Mouse (Mus musculus): ENCODE results near the gene Gnl2. TPM values are rescaled to one million over a fixed set of nuclear protein-coding genes. Genes with fewer than 3 reads are reported as not detected.

Gene Gnl2
- polyA plus RNA-seq (2014; fragmentation: Nextera tagmentation; extraction: Ambion mirVana) = 72.5 and 81.2 TPM in 2 replicates

DNA sequence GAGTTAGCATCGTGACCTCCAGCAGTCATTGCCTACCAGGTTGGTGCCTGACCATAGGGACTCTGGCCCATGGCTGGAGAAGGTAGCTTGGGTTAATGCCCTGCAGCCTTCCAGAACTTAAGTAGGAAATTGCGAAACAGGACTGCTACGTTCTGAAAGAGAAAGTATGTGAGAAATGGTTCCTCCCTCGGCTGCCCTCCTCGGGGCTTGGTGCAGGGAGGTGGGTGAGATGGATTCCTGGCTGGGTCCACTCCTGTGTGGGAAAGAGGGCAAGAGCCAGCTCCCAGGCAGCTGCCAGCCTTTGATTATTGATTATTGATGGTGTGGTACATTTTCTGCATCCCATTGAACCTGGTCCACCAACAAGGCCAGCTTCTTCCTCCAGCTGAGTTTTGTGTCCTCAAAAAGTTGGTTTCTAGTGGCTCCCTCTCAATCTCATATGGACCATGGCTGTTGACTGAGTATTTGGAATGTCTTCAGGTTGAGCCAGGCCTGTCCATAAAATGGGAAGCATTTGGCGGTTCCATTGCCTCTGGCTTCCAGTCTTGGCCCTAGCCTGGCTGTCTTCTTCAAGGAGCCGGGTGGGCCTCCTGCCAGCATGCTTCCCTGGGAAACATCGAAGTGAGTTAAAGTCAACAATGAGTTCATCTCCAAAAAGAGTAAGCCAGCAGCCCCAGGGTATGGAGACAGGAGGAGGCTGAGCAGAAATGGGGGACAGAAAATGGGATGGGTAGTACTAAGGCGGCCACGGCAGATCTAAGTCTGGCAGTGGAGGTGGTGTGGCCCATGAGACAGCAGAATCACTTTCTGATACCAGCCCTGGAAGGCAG is at the start of gene Gnl2:
Gnl2 (plus strand) TSS at position 780 of the 830 bp plus-strand sequence.
- peak; percentile 51 for DNase-seq (ENCODE audit: low spot score)

DNA sequence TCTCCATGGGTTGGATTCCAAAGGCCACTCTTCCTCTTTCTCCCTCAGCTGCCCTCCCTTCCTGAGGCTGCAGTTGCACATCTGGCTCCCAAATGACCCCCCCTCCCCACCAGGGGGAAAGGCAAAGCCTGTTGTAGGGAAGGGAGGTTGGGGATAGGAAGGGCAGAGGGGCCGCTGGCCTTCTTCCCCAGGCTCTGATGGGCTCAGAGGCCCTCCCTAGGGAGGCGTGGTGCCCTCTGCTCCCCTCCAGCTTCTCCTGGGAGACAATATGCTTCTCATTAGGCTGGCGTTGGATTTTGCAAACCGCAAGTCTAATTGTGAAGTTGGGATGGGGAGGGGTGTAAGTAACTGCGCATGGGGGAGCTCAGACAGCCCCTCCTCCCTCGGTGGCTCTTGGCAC is 47.7 kb upstream of the Gnl2 start:
- Histone ChIP-seq H3K27me3 (replicated peaks; ENCODE audit: control insufficient read depth, insufficient read depth, low read length) (peaks cover 3% of the 10 kb centered on the region; the same call in 1 of the 2 replicates), H3K27ac (replicated peaks; ENCODE audit: low read depth, low read length) (peak overlapping the region; percentile 35), H3K4me3 (ENCODE audit: low read depth, low read length) (no peak overlapping the region), H3K4me1 (ENCODE audit: control insufficient read depth, insufficient read depth, low read length) (peaks cover 43% of the 10 kb centered on the region), H3K4me2 (ENCODE audit: low read depth, low read length) (peak overlapping the region; percentile 14; the same call in 1 of the 2 replicates), H3K9ac (ENCODE audit: low read depth, low read length) (0 out of 2 replicates have a peak overlapping the region, but pooled peaks have one; percentile 17), H3K36me3 (ENCODE audit: control insufficient read depth, insufficient read depth, low read length) (no peaks in the 10 kb centered on the region), H3K9me3 (ENCODE audit: control insufficient read depth, low read length) (no peaks in the 10 kb centered on the region)
- WGBS = 14% methylated on average over 6 of the region's 6 CpGs
- DNase-seq (ENCODE audit: low spot score) = peak; percentile 72
- no peak; the same call in 1 of the 2 replicates for ATAC-seq (ENCODE audit: low read depth)

More for the DNA sequence above, at the start of gene Gnl2:
- no peak within 1 kb of the TSS for H3K4me2 ChIP-seq (ENCODE audit: low read depth, low read length)
- peaks cover 7% of the 10 kb centered on the region; the same call in 1 of the 2 replicates for H3K27me3 ChIP-seq (replicated peaks; ENCODE audit: control insufficient read depth, insufficient read depth, low read length)
- no peak within 1 kb of the TSS for H3K27ac ChIP-seq (replicated peaks; ENCODE audit: low read depth, low read length)
- no peaks in the 10 kb centered on the region; the same call in 1 of the 2 replicates for H3K4me1 ChIP-seq (ENCODE audit: control insufficient read depth, insufficient read depth, low read length)
- no peak within 1 kb of the TSS for H3K4me3 ChIP-seq (ENCODE audit: low read depth, low read length)
- WGBS = 77% methylated on average over 10 of the region's 10 CpGs
- H3K9ac ChIP-seq (ENCODE audit: low read depth, low read length) = no peak within 1 kb of the TSS
- no peak for ATAC-seq (ENCODE audit: low read depth)
- H3K9me3 ChIP-seq (ENCODE audit: control insufficient read depth, low read length) = no peaks in the 10 kb centered on the region
- H3K36me3 ChIP-seq (ENCODE audit: control insufficient read depth, insufficient read depth, low read length) = no peaks in the 10 kb centered on the region

DNA sequence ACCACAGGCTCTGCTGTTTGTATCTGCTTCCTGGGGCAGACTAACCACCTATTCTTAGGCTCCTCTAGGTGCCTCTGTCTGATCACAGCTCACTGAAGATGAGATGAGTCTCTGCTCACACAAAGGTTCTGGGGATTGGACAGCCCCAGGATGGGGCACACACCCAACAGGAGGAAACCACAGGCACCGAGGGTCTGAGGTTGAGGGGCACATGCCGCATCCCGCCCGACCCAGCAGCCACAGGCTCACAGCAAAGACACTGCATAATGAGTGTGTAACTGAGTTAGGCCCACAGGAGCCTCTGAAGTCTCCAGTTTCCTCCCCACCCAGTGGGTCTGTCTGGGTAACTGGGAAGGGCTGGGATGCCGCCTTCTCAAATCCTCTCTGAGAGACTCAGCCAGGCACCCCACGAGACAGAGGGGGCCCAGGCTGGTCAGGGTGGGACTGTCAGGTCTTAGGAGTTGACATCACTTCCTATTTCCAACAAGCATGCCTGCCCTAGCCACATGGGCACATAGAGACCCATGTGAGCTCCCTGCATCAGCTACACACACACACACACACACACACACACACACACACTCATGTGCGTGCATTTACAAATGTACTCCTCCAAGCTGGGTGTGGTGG is 47.1 kb upstream of the Gnl2 start:
- 33% methylated on average over 7 of the region's 7 CpGs for WGBS
- H3K9ac ChIP-seq (ENCODE audit: low read depth, low read length) = 0 out of 2 replicates have a peak overlapping the region, but pooled peaks have one; percentile 17
- H3K9me3 ChIP-seq (ENCODE audit: control insufficient read depth, low read length) = no peaks in the 10 kb centered on the region
- DNase-seq (ENCODE audit: low spot score) = peak; percentile 50
- ATAC-seq (ENCODE audit: low read depth) = peak; percentile 62; the same call in 1 of the 2 replicates
- H3K27me3 ChIP-seq (replicated peaks; ENCODE audit: control insufficient read depth, insufficient read depth, low read length) = peaks cover 7% of the 10 kb centered on the region; the same call in 1 of the 2 replicates
- no peak overlapping the region for H3K4me3 ChIP-seq (ENCODE audit: low read depth, low read length)
- H3K27ac ChIP-seq (replicated peaks; ENCODE audit: low read depth, low read length) = peak overlapping the region; percentile 35
- peak overlapping the region; percentile 14; the same call in 1 of the 2 replicates for H3K4me2 ChIP-seq (ENCODE audit: low read depth, low read length)
- H3K36me3 ChIP-seq (ENCODE audit: control insufficient read depth, insufficient read depth, low read length) = no peaks in the 10 kb centered on the region
- H3K4me1 ChIP-seq (ENCODE audit: control insufficient read depth, insufficient read depth, low read length) = peaks cover 43% of the 10 kb centered on the region

DNA sequence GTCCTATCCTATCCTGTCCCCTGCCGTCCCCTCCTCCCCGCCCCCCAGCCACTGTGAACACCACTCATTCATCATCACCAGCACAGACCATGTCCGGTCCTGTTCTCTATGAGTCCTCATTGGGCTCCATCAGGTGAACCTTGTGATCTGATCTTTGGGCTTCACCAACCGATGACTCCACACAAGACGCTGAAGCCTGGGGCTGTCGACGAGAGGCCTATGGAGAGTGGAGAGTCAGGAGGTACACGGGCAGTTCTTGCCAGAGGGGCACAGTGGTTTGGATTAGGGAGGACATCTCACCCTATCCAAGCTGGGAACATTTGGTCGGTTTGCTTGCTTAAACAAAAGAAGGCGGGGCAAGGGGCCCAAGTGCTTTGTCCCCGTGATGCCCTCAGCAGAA is 46.2 kb upstream of the Gnl2 start:
- no peak overlapping the region for H3K4me3 ChIP-seq (ENCODE audit: low read depth, low read length)
- peaks cover 7% of the 10 kb centered on the region; the same call in 1 of the 2 replicates for H3K27me3 ChIP-seq (replicated peaks; ENCODE audit: control insufficient read depth, insufficient read depth, low read length)
- H3K4me1 ChIP-seq (ENCODE audit: control insufficient read depth, insufficient read depth, low read length) = peaks cover 43% of the 10 kb centered on the region
- 67% methylated on average over 11 of the region's 11 CpGs for WGBS
- ATAC-seq (ENCODE audit: low read depth) (no peak), DNase-seq (ENCODE audit: low spot score) (no peak)
- H3K36me3 ChIP-seq (ENCODE audit: control insufficient read depth, insufficient read depth, low read length) = no peaks in the 10 kb centered on the region
- H3K9ac ChIP-seq (ENCODE audit: low read depth, low read length) = no peak overlapping the region
- no peak overlapping the region for H3K27ac ChIP-seq (replicated peaks; ENCODE audit: low read depth, low read length)
- no peak overlapping the region for H3K4me2 ChIP-seq (ENCODE audit: low read depth, low read length)
- no peaks in the 10 kb centered on the region for H3K9me3 ChIP-seq (ENCODE audit: control insufficient read depth, low read length)

DNA sequence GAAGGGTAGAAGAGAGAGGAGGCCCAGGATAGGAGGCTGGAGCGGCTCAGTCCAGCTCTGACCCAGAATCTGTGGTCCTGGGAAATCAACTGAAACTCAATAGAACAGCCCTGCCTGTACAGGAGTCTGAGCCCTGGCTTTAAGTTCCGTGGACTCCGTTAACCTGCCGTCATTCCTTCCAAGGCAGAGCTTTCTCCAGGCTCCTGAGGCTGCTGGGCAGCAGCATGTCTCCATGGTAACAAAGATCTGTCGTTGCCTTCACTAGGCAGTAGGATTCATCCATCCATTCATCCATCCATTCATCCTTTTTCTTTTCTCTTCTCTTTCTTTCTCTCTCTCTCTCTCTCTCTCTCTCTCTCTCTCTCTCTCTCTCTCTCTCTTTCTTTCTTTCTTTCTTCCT is 45.7 kb upstream of the Gnl2 start:
- Histone ChIP-seq H3K27me3 (replicated peaks; ENCODE audit: control insufficient read depth, insufficient read depth, low read length) (peaks cover 7% of the 10 kb centered on the region; the same call in 1 of the 2 replicates), H3K4me2 (ENCODE audit: low read depth, low read length) (no peak overlapping the region), H3K4me1 (ENCODE audit: control insufficient read depth, insufficient read depth, low read length) (peaks cover 43% of the 10 kb centered on the region), H3K9me3 (ENCODE audit: control insufficient read depth, low read length) (no peaks in the 10 kb centered on the region), H3K9ac (ENCODE audit: low read depth, low read length) (no peak overlapping the region), H3K36me3 (ENCODE audit: control insufficient read depth, insufficient read depth, low read length) (no peaks in the 10 kb centered on the region), H3K4me3 (ENCODE audit: low read depth, low read length) (no peak overlapping the region), H3K27ac (replicated peaks; ENCODE audit: low read depth, low read length) (no peak overlapping the region)
- WGBS = 31% methylated on average over 5 of the region's 5 CpGs
- DNase-seq (ENCODE audit: low spot score) = no peak
- ATAC-seq (ENCODE audit: low read depth) = no peak

DNA sequence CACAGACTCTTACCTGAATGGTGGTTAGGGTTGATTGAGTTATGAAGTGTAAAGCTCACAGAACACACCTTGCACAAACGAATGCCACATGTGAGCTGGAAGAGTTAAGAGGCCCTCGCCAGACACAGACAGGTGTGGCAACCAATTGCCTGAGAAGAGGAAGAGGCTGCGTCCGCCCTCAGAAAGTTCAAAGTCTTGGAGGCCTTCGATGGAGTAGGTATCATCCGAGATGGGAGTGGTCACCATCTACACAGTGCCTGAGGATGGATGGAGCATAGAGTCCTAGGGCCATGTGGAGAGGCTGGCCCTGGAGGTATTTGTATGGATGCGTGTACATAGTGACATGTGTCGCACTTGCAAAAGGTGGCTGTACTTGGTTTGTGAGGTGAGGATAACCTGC is 45.3 kb upstream of the Gnl2 start:
- no peak for ATAC-seq (ENCODE audit: low read depth)

DNA sequence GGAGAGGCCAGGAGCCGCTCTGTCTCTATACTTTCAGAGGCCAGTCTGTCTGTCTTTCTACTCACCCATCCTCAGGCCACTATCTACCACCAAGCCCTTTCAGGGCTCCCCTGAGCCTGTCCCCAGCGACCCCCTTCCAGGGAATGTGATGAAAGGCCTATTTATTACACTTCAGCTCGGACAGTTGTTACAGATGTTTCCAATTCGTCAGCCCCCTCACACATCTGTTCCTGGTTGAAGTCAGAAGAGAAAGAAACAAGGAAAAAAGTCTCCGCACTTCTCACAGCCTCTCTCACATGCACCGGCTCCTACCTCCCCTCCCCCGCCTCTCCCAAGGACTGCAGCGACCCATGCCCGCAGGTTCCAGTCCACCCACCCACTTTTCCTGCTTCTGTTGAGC is 44.1 kb upstream of the Gnl2 start:
- Histone ChIP-seq H3K9me3 (ENCODE audit: control insufficient read depth, low read length) (no peaks in the 10 kb centered on the region), H3K4me3 (ENCODE audit: low read depth, low read length) (no peak overlapping the region), H3K36me3 (ENCODE audit: control insufficient read depth, insufficient read depth, low read length) (no peaks in the 10 kb centered on the region), H3K4me1 (ENCODE audit: control insufficient read depth, insufficient read depth, low read length) (peaks cover 43% of the 10 kb centered on the region), H3K27me3 (replicated peaks; ENCODE audit: control insufficient read depth, insufficient read depth, low read length) (0 out of 2 replicates have a peak, but pooled peaks cover 7% of the 10 kb centered on the region), H3K4me2 (ENCODE audit: low read depth, low read length) (no peak overlapping the region), H3K27ac (replicated peaks; ENCODE audit: low read depth, low read length) (no peak overlapping the region), H3K9ac (ENCODE audit: low read depth, low read length) (no peak overlapping the region)
- 12% methylated on average over 9 of the region's 9 CpGs for WGBS
- DNase-seq (ENCODE audit: low spot score) = peak; percentile 75
- peak; percentile 4; the same call in 1 of the 2 replicates for ATAC-seq (ENCODE audit: low read depth)

More for the DNA sequence above, 45.3 kb upstream of the Gnl2 start:
- no peak for DNase-seq (ENCODE audit: low spot score)
- Histone ChIP-seq H3K4me2 (ENCODE audit: low read depth, low read length) (no peak overlapping the region), H3K27me3 (replicated peaks; ENCODE audit: control insufficient read depth, insufficient read depth, low read length) (peaks cover 7% of the 10 kb centered on the region; the same call in 1 of the 2 replicates), H3K9ac (ENCODE audit: low read depth, low read length) (no peak overlapping the region), H3K27ac (replicated peaks; ENCODE audit: low read depth, low read length) (no peak overlapping the region), H3K4me1 (ENCODE audit: control insufficient read depth, insufficient read depth, low read length) (peaks cover 43% of the 10 kb centered on the region), H3K4me3 (ENCODE audit: low read depth, low read length) (no peak overlapping the region), H3K36me3 (ENCODE audit: control insufficient read depth, insufficient read depth, low read length) (no peaks in the 10 kb centered on the region), H3K9me3 (ENCODE audit: control insufficient read depth, low read length) (no peaks in the 10 kb centered on the region)
- 70% methylated on average over 8 of the region's 8 CpGs for WGBS

DNA sequence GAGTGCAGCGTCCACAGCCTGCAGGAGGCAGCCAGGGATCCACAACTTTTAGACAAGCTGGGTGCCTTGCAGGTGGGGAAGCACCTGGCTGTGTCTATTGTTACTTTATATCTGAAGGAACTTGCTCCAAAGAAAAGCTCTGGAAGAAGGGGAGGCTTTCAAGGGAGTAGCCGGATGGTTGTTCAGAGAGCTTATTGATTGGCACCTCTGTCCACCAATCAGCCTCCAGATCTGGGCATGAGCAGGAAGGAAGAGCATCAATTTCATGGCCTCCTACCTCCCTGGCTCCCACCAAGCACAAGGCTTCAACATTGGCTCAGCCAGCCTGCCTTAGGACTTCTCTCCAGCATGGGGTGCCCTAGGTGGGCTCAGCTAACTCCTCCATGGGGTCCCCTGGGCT is 43.1 kb upstream of the Gnl2 start:
- ATAC-seq (ENCODE audit: low read depth) = no peak
- Histone ChIP-seq H3K36me3 (ENCODE audit: control insufficient read depth, insufficient read depth, low read length) (no peaks in the 10 kb centered on the region), H3K27ac (replicated peaks; ENCODE audit: low read depth, low read length) (no peak overlapping the region), H3K27me3 (replicated peaks; ENCODE audit: control insufficient read depth, insufficient read depth, low read length) (0 out of 2 replicates have a peak, but pooled peaks cover 7% of the 10 kb centered on the region), H3K4me1 (ENCODE audit: control insufficient read depth, insufficient read depth, low read length) (peaks cover 42% of the 10 kb centered on the region), H3K4me2 (ENCODE audit: low read depth, low read length) (no peak overlapping the region), H3K4me3 (ENCODE audit: low read depth, low read length) (no peak overlapping the region), H3K9ac (ENCODE audit: low read depth, low read length) (no peak overlapping the region), H3K9me3 (ENCODE audit: control insufficient read depth, low read length) (no peaks in the 10 kb centered on the region)
- peak; percentile 61 for DNase-seq (ENCODE audit: low spot score)
- 70% methylated on average over 2 of the region's 2 CpGs for WGBS
